Mouse (Mus musculus): Measurements from ENCODE around the gene Grik5. TPM values are rescaled to one million over a fixed set of nuclear protein-coding genes. Genes with fewer than 3 reads are reported as not detected.

Gene Grik5
- polyA plus RNA-seq, 1 experiment from 2014 or later: 1.5 TPM

- peaks cover 4% of the 10 kb centered on the region for H3K4me1 ChIP-seq (ENCODE audit: control insufficient read depth, insufficient read depth, low read length)
- H3K4me2 ChIP-seq (ENCODE audit: low read depth, low read length): peak overlapping the region; percentile 70
- H3K27me3 ChIP-seq (replicated peaks; ENCODE audit: control insufficient read depth, insufficient read depth, low read length): no peaks in the 10 kb centered on the region
- peak overlapping the region; percentile 89; the same call in 1 of the 2 replicates for H3K27ac ChIP-seq (ENCODE audit: low read length)
- peak overlapping the region; percentile 91 for H3K9ac ChIP-seq (ENCODE audit: low read depth, low read length)
- WGBS: 6% methylated on average over 19 of the region's 19 CpGs
- no peaks in the 10 kb centered on the region for H3K9me3 ChIP-seq (ENCODE audit: control insufficient read depth, low read length)
- H3K36me3 ChIP-seq (ENCODE audit: control insufficient read depth, insufficient read depth, low read length): peaks cover 6% of the 10 kb centered on the region
- peak; percentile 9 for ATAC-seq
- H3K4me3 ChIP-seq (ENCODE audit: low read length): peak overlapping the region; percentile 88
These were observed 100.7 kb downstream of the Grik5 start for GRCm38 (mm10) chr7:24971261-24971971.

- no peak for ATAC-seq
- 96% methylated on average over 3 of the region's 3 CpGs for WGBS
- H3K36me3 ChIP-seq (ENCODE audit: control insufficient read depth, insufficient read depth, low read length): peaks cover 6% of the 10 kb centered on the region
- no peak overlapping the region for H3K4me3 ChIP-seq (ENCODE audit: low read length)
- H3K27me3 ChIP-seq (replicated peaks; ENCODE audit: control insufficient read depth, insufficient read depth, low read length): no peaks in the 10 kb centered on the region
- H3K27ac ChIP-seq (ENCODE audit: low read length): no peak overlapping the region
- no peaks in the 10 kb centered on the region for H3K9me3 ChIP-seq (ENCODE audit: control insufficient read depth, low read length)
- H3K4me1 ChIP-seq (ENCODE audit: control insufficient read depth, insufficient read depth, low read length): peaks cover 4% of the 10 kb centered on the region
- no peak overlapping the region for H3K9ac ChIP-seq (ENCODE audit: low read depth, low read length)
- H3K4me2 ChIP-seq (ENCODE audit: low read depth, low read length): no peak overlapping the region
These were observed 101.8 kb downstream of the Grik5 start for GRCm38 (mm10) chr7:24970341-24970740.

GRCm38 (mm10) chr7:24969805-24970204 is 102.3 kb downstream of the Grik5 start:
- no peaks in the 10 kb centered on the region for H3K9me3 ChIP-seq (ENCODE audit: control insufficient read depth, low read length)
- H3K27me3 ChIP-seq (replicated peaks; ENCODE audit: control insufficient read depth, insufficient read depth, low read length): no peaks in the 10 kb centered on the region
- H3K4me2 ChIP-seq (ENCODE audit: low read depth, low read length): no peak overlapping the region
- peaks cover 6% of the 10 kb centered on the region for H3K36me3 ChIP-seq (ENCODE audit: control insufficient read depth, insufficient read depth, low read length)
- WGBS: 82% methylated on average over 12 of the region's 12 CpGs
- ATAC-seq: no peak
- H3K4me3 ChIP-seq (ENCODE audit: low read length): no peak overlapping the region
- H3K9ac ChIP-seq (ENCODE audit: low read depth, low read length): no peak overlapping the region
- peaks cover 4% of the 10 kb centered on the region for H3K4me1 ChIP-seq (ENCODE audit: control insufficient read depth, insufficient read depth, low read length)
- H3K27ac ChIP-seq (ENCODE audit: low read length): no peak overlapping the region

GRCm38 (mm10) chr7:24968463-24968862 is 103.7 kb downstream of the Grik5 start:
- H3K4me1 ChIP-seq (ENCODE audit: control insufficient read depth, insufficient read depth, low read length): peaks cover 4% of the 10 kb centered on the region
- no peak overlapping the region for H3K4me2 ChIP-seq (ENCODE audit: low read depth, low read length)
- H3K27ac ChIP-seq (ENCODE audit: low read length): no peak overlapping the region
- no peaks in the 10 kb centered on the region for H3K9me3 ChIP-seq (ENCODE audit: control insufficient read depth, low read length)
- WGBS: 77% methylated on average over 6 of the region's 6 CpGs
- H3K4me3 ChIP-seq (ENCODE audit: low read length): no peak overlapping the region
- no peak for ATAC-seq
- peaks cover 6% of the 10 kb centered on the region for H3K36me3 ChIP-seq (ENCODE audit: control insufficient read depth, insufficient read depth, low read length)
- no peaks in the 10 kb centered on the region for H3K27me3 ChIP-seq (replicated peaks; ENCODE audit: control insufficient read depth, insufficient read depth, low read length)
- H3K9ac ChIP-seq (ENCODE audit: low read depth, low read length): no peak overlapping the region

- Histone ChIP-seq H3K9me3 (ENCODE audit: control insufficient read depth, low read length) (no peaks in the 10 kb centered on the region), H3K27me3 (replicated peaks; ENCODE audit: control insufficient read depth, insufficient read depth, low read length) (no peaks in the 10 kb centered on the region), H3K4me3 (ENCODE audit: low read length) (no peak overlapping the region), H3K4me1 (ENCODE audit: control insufficient read depth, insufficient read depth, low read length) (peaks cover 4% of the 10 kb centered on the region), H3K27ac (ENCODE audit: low read length) (no peak overlapping the region), H3K9ac (ENCODE audit: low read depth, low read length) (no peak overlapping the region), H3K4me2 (ENCODE audit: low read depth, low read length) (no peak overlapping the region), H3K36me3 (ENCODE audit: control insufficient read depth, insufficient read depth, low read length) (peaks cover 6% of the 10 kb centered on the region)
- ATAC-seq: no peak
- 76% methylated on average over 8 of the region's 8 CpGs for WGBS
These were observed 104.2 kb downstream of the Grik5 start for GRCm38 (mm10) chr7:24967966-24968365.

GRCm38 (mm10) chr7:24964897-24965535 is 107.1 kb downstream of the Grik5 start:
- no peak overlapping the region for H3K4me3 ChIP-seq (ENCODE audit: low read length)
- no peak; the same call in 1 of the 2 replicates for ATAC-seq
- H3K27me3 ChIP-seq (replicated peaks; ENCODE audit: control insufficient read depth, insufficient read depth, low read length): no peaks in the 10 kb centered on the region
- no peak overlapping the region for H3K27ac ChIP-seq (ENCODE audit: low read length)
- no peak overlapping the region for H3K4me2 ChIP-seq (ENCODE audit: low read depth, low read length)
- WGBS: 10% methylated on average over 5 of the region's 5 CpGs
- peaks cover 3% of the 10 kb centered on the region; the same call in 1 of the 2 replicates for H3K36me3 ChIP-seq (ENCODE audit: control insufficient read depth, insufficient read depth, low read length)
- H3K9ac ChIP-seq (ENCODE audit: low read depth, low read length): no peak overlapping the region
- no peaks in the 10 kb centered on the region for H3K9me3 ChIP-seq (ENCODE audit: control insufficient read depth, low read length)
- no peaks in the 10 kb centered on the region for H3K4me1 ChIP-seq (ENCODE audit: control insufficient read depth, insufficient read depth, low read length)

GRCm38 (mm10) chr7:24964288-24964687 is 107.9 kb downstream of the Grik5 start:
- H3K9ac ChIP-seq (ENCODE audit: low read depth, low read length): no peak overlapping the region
- no peak for ATAC-seq
- no peak overlapping the region for H3K4me3 ChIP-seq (ENCODE audit: low read length)
- H3K36me3 ChIP-seq (ENCODE audit: control insufficient read depth, insufficient read depth, low read length): no peaks in the 10 kb centered on the region
- H3K4me1 ChIP-seq (ENCODE audit: control insufficient read depth, insufficient read depth, low read length): no peaks in the 10 kb centered on the region
- H3K9me3 ChIP-seq (ENCODE audit: control insufficient read depth, low read length): no peaks in the 10 kb centered on the region
- H3K27me3 ChIP-seq (replicated peaks; ENCODE audit: control insufficient read depth, insufficient read depth, low read length): no peaks in the 10 kb centered on the region
- no peak overlapping the region for H3K27ac ChIP-seq (ENCODE audit: low read length)
- no peak overlapping the region for H3K4me2 ChIP-seq (ENCODE audit: low read depth, low read length)
- 69% methylated on average over 2 of the region's 2 CpGs for WGBS

Small RNAs within 50 kb of the gene (microRNA-seq; reads per million reads assigned to microRNA genes)
- not detected for gene Mir6537
- not detected for gene Mir7046
- gene Mir7047: not detected

Other genes with a start within 250 kb of the Grik5 start
- gene Gm9844, start 210.1 kb downstream of the Grik5 start, polyA plus RNA-seq (2015; fragmentation: Nextera tagmentation; extraction: Ambion mirVana): 8.6 and 9.7 TPM in 2 replicates
- not detected in 2 replicates for gene Lypd4, start 202.4 kb downstream of the Grik5 start, polyA plus RNA-seq (2015; fragmentation: Nextera tagmentation; extraction: Ambion mirVana)
- gene Dmrtc2, start 202.3 kb downstream of the Grik5 start, polyA plus RNA-seq (2015; fragmentation: Nextera tagmentation; extraction: Ambion mirVana): not detected in 2 replicates
- gene Rps19, start 188.0 kb downstream of the Grik5 start, polyA plus RNA-seq (2015; fragmentation: Nextera tagmentation; extraction: Ambion mirVana): 2,122 and 2,334 TPM in 2 replicates
- gene Cd79a, start 175.0 kb downstream of the Grik5 start, polyA plus RNA-seq (2015; fragmentation: Nextera tagmentation; extraction: Ambion mirVana): 0.39 and 0.46 TPM in 2 replicates
- gene Arhgef1, start 169.4 kb downstream of the Grik5 start, polyA plus RNA-seq (2015; fragmentation: Nextera tagmentation; extraction: Ambion mirVana): 69.1 and 71.3 TPM in 2 replicates
- gene Gm4881, start 127.9 kb downstream of the Grik5 start, polyA plus RNA-seq (2015; fragmentation: Nextera tagmentation; extraction: Ambion mirVana): not detected in 2 replicates
- 151 and 153 TPM in 2 replicates for gene Rabac1, start 99.6 kb downstream of the Grik5 start, polyA plus RNA-seq (2015; fragmentation: Nextera tagmentation; extraction: Ambion mirVana)
- 3.5 and 3.9 TPM in 2 replicates for gene Atp1a3, start 66.4 kb downstream of the Grik5 start, polyA plus RNA-seq (2015; fragmentation: Nextera tagmentation; extraction: Ambion mirVana)
- 23.1 and 23.3 TPM in 2 replicates for gene Zfp574, start 221 bp upstream of the Grik5 start, polyA plus RNA-seq (2015; fragmentation: Nextera tagmentation; extraction: Ambion mirVana)
- 1.0 and 1.2 TPM in 2 replicates for gene Pou2f2, start 107.4 kb upstream of the Grik5 start, polyA plus RNA-seq (2015; fragmentation: Nextera tagmentation; extraction: Ambion mirVana)
- 11.3 and 11.9 TPM in 2 replicates for gene Dedd2, start 148.3 kb upstream of the Grik5 start, polyA plus RNA-seq (2015; fragmentation: Nextera tagmentation; extraction: Ambion mirVana)
- 1.9 and 2.3 TPM in 2 replicates for gene Zfp526, start 149.1 kb upstream of the Grik5 start, polyA plus RNA-seq (2015; fragmentation: Nextera tagmentation; extraction: Ambion mirVana)
- 4.0 and 5.9 TPM in 2 replicates for gene Gsk3a, start 165.5 kb upstream of the Grik5 start, polyA plus RNA-seq (2015; fragmentation: Nextera tagmentation; extraction: Ambion mirVana)
- 6.6 and 7.9 TPM in 2 replicates for gene Erf, start 178.4 kb upstream of the Grik5 start, polyA plus RNA-seq (2015; fragmentation: Nextera tagmentation; extraction: Ambion mirVana)
- gene Cic, start 195.4 kb upstream of the Grik5 start, polyA plus RNA-seq (2015; fragmentation: Nextera tagmentation; extraction: Ambion mirVana): 17.3 and 19.9 TPM in 2 replicates
- 175 and 180 TPM in 2 replicates for gene Pafah1b3, start 225.6 kb upstream of the Grik5 start, polyA plus RNA-seq (2015; fragmentation: Nextera tagmentation; extraction: Ambion mirVana)
- gene Prr19, start 229.1 kb upstream of the Grik5 start, polyA plus RNA-seq (2015; fragmentation: Nextera tagmentation; extraction: Ambion mirVana): 0.56 and 0.93 TPM in 2 replicates
- gene Tmem145, start 233.8 kb upstream of the Grik5 start, polyA plus RNA-seq (2015; fragmentation: Nextera tagmentation; extraction: Ambion mirVana): 0.61 and 1.1 TPM in 2 replicates
- gene Megf8, start 244.8 kb upstream of the Grik5 start, polyA plus RNA-seq (2015; fragmentation: Nextera tagmentation; extraction: Ambion mirVana): 6.8 and 7.1 TPM in 2 replicates